ENCODE assay signal across 8 mouse cellular contexts in the genomic region with DNA sequence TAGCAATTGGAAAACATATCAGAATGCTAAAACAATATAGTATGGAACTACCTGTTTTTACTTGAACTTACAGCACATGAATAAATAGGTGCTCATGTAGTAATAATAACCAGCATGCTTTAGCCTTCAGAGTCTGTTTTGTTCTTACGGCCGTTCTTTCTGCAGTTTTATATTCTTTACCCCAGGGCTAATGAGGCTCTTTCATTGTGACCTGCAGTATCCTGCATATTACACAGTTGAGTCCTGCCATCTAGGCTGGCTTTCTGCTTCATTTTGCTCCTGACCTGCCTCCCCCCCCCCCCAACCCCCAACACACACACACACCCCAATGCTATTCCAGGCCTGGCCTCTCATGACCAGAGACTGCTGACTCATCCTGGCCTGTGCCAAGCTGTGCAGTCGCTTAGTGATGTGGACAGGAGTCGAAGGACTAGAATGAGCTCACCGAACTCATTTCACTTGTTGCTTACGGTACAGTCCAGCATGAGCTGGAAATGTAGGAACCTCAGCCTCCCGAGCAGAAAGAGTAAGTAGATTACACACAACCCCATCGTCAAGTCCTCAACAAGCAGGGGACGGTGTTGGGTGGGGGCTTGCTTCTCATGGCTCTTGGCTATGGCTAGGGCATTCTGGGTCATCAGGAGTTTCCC.
DNase-seq lines count a peak whose midpoint lies in the region; ATAC-seq and TF ChIP-seq lines count a peak whose summit lies in the region.

No protein-coding gene starts in this region.

- 62% methylated on average over 9 of the region's 9 CpGs for WGBS in hindbrain, postnatal 0 days
- WGBS in liver, postnatal 0 days (ENCODE audit: insufficient replicate concordance): 49% methylated on average over 9 of the region's 9 CpGs
- 69% methylated on average over 9 of the region's 9 CpGs for WGBS in stomach, embryonic 14.5 days

- no peaks in the 10 kb centered on the region for H3K4me1 ChIP-seq in hindbrain, postnatal 0 days (ENCODE audit: insufficient read depth, low read length)
- H3K4me1 ChIP-seq in liver, postnatal 0 days (ENCODE audit: insufficient read depth): peaks cover 12% of the 10 kb centered on the region
- peaks cover 15% of the 10 kb centered on the region; the same call in 1 of the 2 replicates for H3K4me1 ChIP-seq in stomach, embryonic 14.5 days (ENCODE audit: control insufficient read depth, insufficient read depth, low read length)

- TF ChIP-seq EP300 in liver, postnatal 0 days (IDR thresholded peaks at IDR 0.05; ENCODE audit: low read depth): no peak

- peak; percentile 74; the same call in 1 of the 2 replicates for ATAC-seq in hindbrain, postnatal 0 days
- peak; percentile 89 for ATAC-seq in liver, postnatal 0 days
- peak; percentile 68; the same call in 1 of the 2 replicates for ATAC-seq in stomach, embryonic 14.5 days (ENCODE audit: insufficient number of reproducible peaks, insufficient read depth, low FRiP score, low read depth)

- H3K9ac ChIP-seq in hindbrain, postnatal 0 days (replicated peaks; ENCODE audit: low read length): no peak overlapping the region
- no peak overlapping the region for H3K9ac ChIP-seq in liver, postnatal 0 days (replicated peaks)
- H3K9ac ChIP-seq in stomach, embryonic 14.5 days (replicated peaks; ENCODE audit: low read depth, low read length): no peak overlapping the region

- TF ChIP-seq CTCF in hindbrain, postnatal 0 days (IDR thresholded peaks at IDR 0.05; ENCODE audit: low read depth): no peak
- TF ChIP-seq CTCF in liver, postnatal 0 days (IDR thresholded peaks at IDR 0.05; ENCODE audit: low read depth): no peak

- no peaks in the 10 kb centered on the region for H3K36me3 ChIP-seq in hindbrain, postnatal 0 days (ENCODE audit: insufficient read depth, low read length)
- no peaks in the 10 kb centered on the region for H3K36me3 ChIP-seq in liver, postnatal 0 days (replicated peaks; ENCODE audit: insufficient read depth, low read length)
- H3K36me3 ChIP-seq in stomach, embryonic 14.5 days (ENCODE audit: control insufficient read depth, insufficient read depth, low read length): no peaks in the 10 kb centered on the region

- no peak overlapping the region for H3K4me3 ChIP-seq in hindbrain, postnatal 0 days (ENCODE audit: low read length)
- H3K4me3 ChIP-seq in liver, postnatal 0 days (ENCODE audit: low read depth, low read length): no peak overlapping the region
- no peak overlapping the region for H3K4me3 ChIP-seq in stomach, embryonic 14.5 days (ENCODE audit: low read depth, low read length)

- no peaks in the 10 kb centered on the region for H3K9me3 ChIP-seq in hindbrain, postnatal 0 days (ENCODE audit: low read length)
- no peaks in the 10 kb centered on the region for H3K9me3 ChIP-seq in liver, postnatal 0 days (ENCODE audit: low read length)
- no peaks in the 10 kb centered on the region for H3K9me3 ChIP-seq in stomach, embryonic 14.5 days (ENCODE audit: control insufficient read depth, low read depth, low read length)

- DNase-seq in layer of hippocampus, adult 11-12 months (ENCODE audit: low spot score): peak; percentile 37
- DNase-seq in layer of hippocampus, postnatal 25 days (ENCODE audit: extremely low spot score in 1 of 2, low spot score in 1 of 2): no peak
- DNase-seq in adrenal gland, postnatal 14 days: peak; percentile 93
- DNase-seq in gastrocnemius, postnatal 10 days: peak; percentile 81
- peak; percentile 37 for DNase-seq in hindbrain, postnatal 0 days (ENCODE audit: low spot score)
- DNase-seq in liver, postnatal 0 days: peak; percentile 58
- no peak for DNase-seq in thymus, postnatal 36 days

- H3K27me3 ChIP-seq in hindbrain, postnatal 0 days (ENCODE audit: insufficient read depth, low read length): no peaks in the 10 kb centered on the region
- no peaks in the 10 kb centered on the region for H3K27me3 ChIP-seq in liver, postnatal 0 days (ENCODE audit: insufficient read depth, low read length)
- H3K27me3 ChIP-seq in stomach, embryonic 14.5 days (ENCODE audit: control insufficient read depth, insufficient read depth, low read length): no peaks in the 10 kb centered on the region

- peak overlapping the region; percentile 32; the same call in 1 of the 2 replicates for H3K27ac ChIP-seq in hindbrain, postnatal 0 days
- H3K27ac ChIP-seq in liver, postnatal 0 days (ENCODE audit: low read depth): peak overlapping the region; percentile 74
- peak overlapping the region; percentile 80; the same call in 1 of the 2 replicates for H3K27ac ChIP-seq in stomach, embryonic 14.5 days (ENCODE audit: low read length)

- 0 out of 2 replicates have a peak overlapping the region, but pooled peaks have one; percentile 11 for H3K4me2 ChIP-seq in hindbrain, postnatal 0 days (ENCODE audit: low read depth, low read length)
- peak overlapping the region; percentile 50 for H3K4me2 ChIP-seq in liver, postnatal 0 days (ENCODE audit: low read depth, low read length)
- no peak overlapping the region; the same call in 1 of the 2 replicates for H3K4me2 ChIP-seq in stomach, embryonic 14.5 days (replicated peaks; ENCODE audit: low read depth, low read length)

Comparison
In these comparisons a context has a peak if more than half of its experiments do, and no peak if none do; other contexts are left out.
1. DNase-seq: peak in layer of hippocampus, adult 11-12 months (single experiment), adrenal gland, postnatal 14 days (single experiment), gastrocnemius, postnatal 10 days (single experiment), hindbrain, postnatal 0 days (single experiment) and liver, postnatal 0 days (single experiment); none in layer of hippocampus, postnatal 25 days (0 of 2) and thymus, postnatal 36 days (0 of 2).
2. Peak in every context shown above with its lines, with median percentiles within 50 percentile points of each other: ATAC-seq and H3K27ac ChIP-seq.